Mouse (Mus musculus) E14TG2a.4 (cell line): ENCODE measurements at regions not wholly inside any gene's neighbourhood (a gene's known extent, or its start where the extent isn't known, plus 50 kb on each side); places are given as distances from the start of the nearest gene placed in this dataset.

ENCODE experiments used
- CTCF ChIP-seq: conservative IDR thresholded peaks from 2 replicates; pipeline ENCODE4 v1.5.1; 2014; ENCODE audit warnings: low read length
- NANOG ChIP-seq: IDR thresholded peaks from 2 replicates; pipeline ENCODE4 v1.6.1; 2014; ENCODE audit warnings: borderline replicate concordance, low read length, mixed read lengths
- POU5F1 ChIP-seq: IDR thresholded peaks from 2 replicates; pipeline ENCODE4 v1.6.1; 2014; ENCODE audit warnings: low read length, borderline replicate concordance

DNA sequence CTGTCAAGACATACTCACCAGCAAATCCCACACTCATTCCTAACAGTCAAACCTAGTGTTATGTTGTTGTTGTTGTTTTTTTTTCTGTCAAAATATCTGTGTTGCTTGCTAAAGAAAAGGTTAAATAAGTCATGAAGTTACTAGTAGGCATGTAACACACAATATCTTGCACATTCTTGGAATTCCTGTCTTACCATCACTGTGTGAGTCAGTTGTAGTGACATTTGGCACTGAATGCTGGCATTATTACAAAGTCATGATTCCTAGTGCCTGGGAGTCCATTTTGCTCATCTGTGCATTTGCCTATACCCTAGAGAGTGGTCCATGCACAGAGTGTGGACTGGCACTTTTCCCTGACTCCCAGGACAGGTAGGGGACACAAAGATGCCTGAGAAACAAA lies 67.9 kb upstream of the Trp63 start:
- no peak for TF ChIP-seq CTCF
- TF ChIP-seq POU5F1: no peak
- TF ChIP-seq NANOG: no peak
